In the genomic region with DNA sequence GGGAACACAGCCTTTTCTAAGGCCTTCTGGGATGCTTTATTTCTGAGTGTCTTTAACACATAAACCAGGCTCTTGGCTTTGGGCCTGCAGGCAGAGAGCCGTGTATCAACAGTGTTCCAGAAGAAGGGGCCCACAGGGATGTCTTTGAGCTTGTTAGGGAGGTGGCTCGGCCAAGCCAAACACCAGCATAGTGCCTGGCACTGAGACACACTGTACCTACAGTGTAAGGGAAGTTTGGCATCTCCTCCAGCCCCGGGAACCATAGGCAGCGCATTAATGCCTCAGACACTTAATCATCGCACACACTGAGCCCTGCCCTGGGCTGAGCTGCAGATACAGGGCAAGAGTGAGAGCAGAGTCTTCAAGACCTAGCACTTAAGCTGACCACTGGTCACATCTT, we compare ENCODE assay signal across 16 mouse cellular contexts. TPM values are rescaled to one million over a fixed set of nuclear protein-coding genes. Genes with fewer than 3 reads are reported as not detected.
DNase-seq lines count a peak whose midpoint lies in the region; ATAC-seq and TF ChIP-seq lines count a peak whose summit lies in the region.
"Had no signal": no experiment of that assay in that cellular context is flagged by ENCODE, and none has a peak within 500 bp of the region (broad histone marks: within the 10 kb centered on the region; RNA-seq: fewer than 3 reads in every experiment).

No protein-coding gene starts in this region.

- H3K9me3 ChIP-seq in hindbrain, embryonic 16.5 days (ENCODE audit: control insufficient read depth, low read length): no peaks in the 10 kb centered on the region
- no peaks in the 10 kb centered on the region for H3K9me3 ChIP-seq in hindbrain, embryonic 11.5 days (ENCODE audit: control insufficient read depth, low read length)
- no peaks in the 10 kb centered on the region for H3K9me3 ChIP-seq in embryonic facial prominence, embryonic 14.5 days (ENCODE audit: control insufficient read depth, low read length)
- H3K9me3 ChIP-seq in limb, embryonic 15.5 days: no peaks in the 10 kb centered on the region
- H3K9me3 ChIP-seq: forebrain, embryonic 12.5 days; lung, embryonic 15.5 days had no signal

- no peaks in the 10 kb centered on the region for H3K4me1 ChIP-seq in hindbrain, embryonic 16.5 days (ENCODE audit: control insufficient read depth, insufficient read depth, low read depth, low read length)
- H3K4me1 ChIP-seq in hindbrain, embryonic 11.5 days (replicated peaks; ENCODE audit: control insufficient read depth, insufficient read depth, low read length): no peaks in the 10 kb centered on the region
- no peaks in the 10 kb centered on the region for H3K4me1 ChIP-seq in embryonic facial prominence, embryonic 14.5 days (ENCODE audit: control insufficient read depth, insufficient read depth, low read length)
- H3K4me1 ChIP-seq in limb, embryonic 15.5 days: peaks cover 14% of the 10 kb centered on the region
- H3K4me1 ChIP-seq in thymus, adult 2 months (replicated peaks; ENCODE audit: control insufficient read depth, insufficient read depth, low read length): peaks cover 6% of the 10 kb centered on the region
- H3K4me1 ChIP-seq: forebrain, embryonic 12.5 days; lung, embryonic 15.5 days had no signal

- no peak overlapping the region for H3K9ac ChIP-seq in hindbrain, embryonic 16.5 days (ENCODE audit: low read depth, low read length)
- no peak overlapping the region for H3K9ac ChIP-seq in hindbrain, embryonic 11.5 days (ENCODE audit: low read depth, low read length)
- H3K9ac ChIP-seq in embryonic facial prominence, embryonic 14.5 days (ENCODE audit: low read depth, low read length): no peak overlapping the region
- no peak overlapping the region for H3K9ac ChIP-seq in limb, embryonic 15.5 days
- H3K9ac ChIP-seq: forebrain, embryonic 12.5 days; lung, embryonic 15.5 days had no signal

- H3K4me3 ChIP-seq in hindbrain, embryonic 16.5 days (ENCODE audit: low read length): no peak overlapping the region
- H3K4me3 ChIP-seq in hindbrain, embryonic 11.5 days (ENCODE audit: low read depth, low read length): no peak overlapping the region
- no peak overlapping the region for H3K4me3 ChIP-seq in embryonic facial prominence, embryonic 14.5 days (ENCODE audit: low read depth, low read length)
- H3K4me3 ChIP-seq in limb, embryonic 15.5 days: no peak overlapping the region
- H3K4me3 ChIP-seq in thymus, adult 2 months (ENCODE audit: control insufficient read depth, insufficient read depth, low read length): no peak overlapping the region
- H3K4me3 ChIP-seq: forebrain, embryonic 12.5 days; lung, embryonic 15.5 days had no signal

- 0 out of 2 replicates have a peak, but pooled peaks have one; percentile 24 for ATAC-seq in hindbrain, embryonic 16.5 days
- no peak for ATAC-seq in hindbrain, embryonic 11.5 days (ENCODE audit: low FRiP score)
- ATAC-seq in embryonic facial prominence, embryonic 14.5 days (ENCODE audit: low read depth): 0 out of 2 replicates have a peak, but pooled peaks have one; percentile 18
- ATAC-seq in limb, embryonic 15.5 days (ENCODE audit: insufficient number of reproducible peaks, low FRiP score, low TSS enrichment, low read depth): peak; percentile 76
- ATAC-seq: inflammation-experienced regulatory T-cells, adult 6 months had no signal

- no peaks in the 10 kb centered on the region for H3K36me3 ChIP-seq in hindbrain, embryonic 16.5 days (ENCODE audit: control insufficient read depth, insufficient read depth, low read length)
- no peaks in the 10 kb centered on the region for H3K36me3 ChIP-seq in hindbrain, embryonic 11.5 days (ENCODE audit: control insufficient read depth, insufficient read depth, low read length)
- no peaks in the 10 kb centered on the region for H3K36me3 ChIP-seq in embryonic facial prominence, embryonic 14.5 days (ENCODE audit: control insufficient read depth, insufficient read depth, low read length)
- no peaks in the 10 kb centered on the region for H3K36me3 ChIP-seq in limb, embryonic 15.5 days
- no peaks in the 10 kb centered on the region for H3K36me3 ChIP-seq in thymus, adult 2 months (ENCODE audit: control insufficient read depth, insufficient read depth, low read length)
- H3K36me3 ChIP-seq: forebrain, embryonic 12.5 days; lung, embryonic 15.5 days had no signal

- 60% methylated on average over 5 of the region's 5 CpGs for WGBS in hindbrain, embryonic 16.5 days
- 89% methylated on average over 5 of the region's 5 CpGs for WGBS in hindbrain, embryonic 11.5 days
- 74% methylated on average over 5 of the region's 5 CpGs for WGBS in embryonic facial prominence, embryonic 14.5 days
- 56% methylated on average over 5 of the region's 5 CpGs for WGBS in limb, embryonic 15.5 days
- 92% methylated on average over 5 of the region's 5 CpGs for WGBS in thymus, adult 2 months

- no peak for TF ChIP-seq CTCF in thymus, adult 2 months (IDR thresholded peaks at IDR 0.05; ENCODE audit: borderline replicate concordance, control insufficient read depth, extremely low read depth, insufficient read depth, low read length, poor library complexity)

- TF ChIP-seq POLR2A in thymus, adult 2 months (IDR thresholded peaks at IDR 0.05; ENCODE audit: control insufficient read depth, extremely low read depth, insufficient read depth, low read length, poor library complexity): no peak

- H3K27ac ChIP-seq in hindbrain, embryonic 16.5 days (ENCODE audit: low read depth, low read length): no peak overlapping the region
- no peak overlapping the region for H3K27ac ChIP-seq in hindbrain, embryonic 11.5 days (ENCODE audit: low read depth, low read length)
- no peak overlapping the region for H3K27ac ChIP-seq in embryonic facial prominence, embryonic 14.5 days (replicated peaks; ENCODE audit: low read depth, low read length)
- peak overlapping the region; percentile 71 for H3K27ac ChIP-seq in limb, embryonic 15.5 days
- H3K27ac ChIP-seq in thymus, adult 2 months (ENCODE audit: control insufficient read depth, insufficient read depth, low read length): no peak overlapping the region
- H3K27ac ChIP-seq: forebrain, embryonic 12.5 days; lung, embryonic 15.5 days had no signal

- peaks cover 2% of the 10 kb centered on the region; the same call in 1 of the 2 replicates for H3K27me3 ChIP-seq in hindbrain, embryonic 16.5 days (replicated peaks; ENCODE audit: control insufficient read depth, insufficient read depth, low read length)
- H3K27me3 ChIP-seq in hindbrain, embryonic 11.5 days (ENCODE audit: control insufficient read depth, insufficient read depth, low read length): no peaks in the 10 kb centered on the region
- no peaks in the 10 kb centered on the region for H3K27me3 ChIP-seq in embryonic facial prominence, embryonic 14.5 days (replicated peaks; ENCODE audit: control insufficient read depth, insufficient read depth, low read length)
- H3K27me3 ChIP-seq in limb, embryonic 15.5 days: no peaks in the 10 kb centered on the region
- H3K27me3 ChIP-seq in thymus, adult 2 months (ENCODE audit: control insufficient read depth, insufficient read depth, low read length): no peaks in the 10 kb centered on the region
- H3K27me3 ChIP-seq: lung, embryonic 15.5 days had no signal

- no peak overlapping the region for H3K4me2 ChIP-seq in hindbrain, embryonic 16.5 days (ENCODE audit: low read length)
- no peak overlapping the region for H3K4me2 ChIP-seq in hindbrain, embryonic 11.5 days (replicated peaks; ENCODE audit: low read depth, low read length)
- H3K4me2 ChIP-seq in embryonic facial prominence, embryonic 14.5 days (ENCODE audit: low read depth, low read length): no peak overlapping the region
- H3K4me2 ChIP-seq in limb, embryonic 15.5 days: no peak overlapping the region
- H3K4me2 ChIP-seq: forebrain, embryonic 12.5 days; lung, embryonic 15.5 days had no signal

- peak; percentile 42 for DNase-seq in adrenal gland, postnatal 14 days
- DNase-seq in adrenal gland, adult 2 months: no peak
- DNase-seq in hindbrain, embryonic 11.5 days (ENCODE audit: low spot score): no peak
- DNase-seq in embryonic facial prominence, embryonic 14.5 days (ENCODE audit: low spot score): peak; percentile 50
- no peak for DNase-seq in thymus, adult 2 months
- DNase-seq in right cerebral cortex, postnatal 10 days (ENCODE audit: low spot score in 2 of 2): no peak
- DNase-seq: adrenal gland, adult 8-10 months; cerebellum, adult 9-10 months; heart, adult 18-20 months; layer of hippocampus, adult 9-11 months; right cerebral cortex, postnatal 25 days had no signal

RNA-seq across cellular contexts. Expression of gene 9530068E07Rik, which starts 22.1 kb away (rescaled TPM):
- total RNA-seq in adrenal gland, postnatal 14 days (2021): 137 and 146 TPM in 2 replicates
- 100 to 1,000 TPM; 142 to 144 TPM for total RNA-seq in adrenal gland, adult 2 months (2021)
- 241 and 242 TPM in 2 replicates for polyA plus RNA-seq in adrenal gland, adult 2 months (2012; rRNA removed)
- 136 and 145 TPM in 2 replicates for polyA plus RNA-seq in hindbrain, embryonic 16.5 days (2015; fragmentation: Nextera tagmentation; extraction: Ambion mirVana)
- 171 and 175 TPM in 2 replicates for polyA plus RNA-seq in hindbrain, embryonic 11.5 days (2014; fragmentation: Nextera tagmentation; extraction: Ambion mirVana)
- polyA plus RNA-seq in embryonic facial prominence, embryonic 14.5 days (2014; fragmentation: Nextera tagmentation; extraction: Ambion mirVana): 199 and 218 TPM in 2 replicates
- polyA plus RNA-seq in limb, embryonic 15.5 days (2015; fragmentation: Nextera tagmentation; extraction: Ambion mirVana): 197 and 206 TPM in 2 replicates
- polyA plus RNA-seq in thymus, adult 2 months (2012; rRNA removed): 124 and 127 TPM in 2 replicates

RNA-seq across cellular contexts. Expression of gene Vdac1, which starts 57.7 kb away (rescaled TPM):
- total RNA-seq in adrenal gland, postnatal 14 days (2021): 309 and 313 TPM in 2 replicates
- total RNA-seq in adrenal gland, adult 2 months (2021): 100 to 1,000 TPM; 353 to 458 TPM
- 52.6 and 60.1 TPM in 2 replicates for polyA plus RNA-seq in adrenal gland, adult 2 months (2012; rRNA removed)
- 411 and 440 TPM in 2 replicates for polyA plus RNA-seq in hindbrain, embryonic 16.5 days (2015; fragmentation: Nextera tagmentation; extraction: Ambion mirVana)
- 205 and 221 TPM in 2 replicates for polyA plus RNA-seq in hindbrain, embryonic 11.5 days (2014; fragmentation: Nextera tagmentation; extraction: Ambion mirVana)
- 239 and 240 TPM in 2 replicates for polyA plus RNA-seq in embryonic facial prominence, embryonic 14.5 days (2014; fragmentation: Nextera tagmentation; extraction: Ambion mirVana)
- 280 and 287 TPM in 2 replicates for polyA plus RNA-seq in limb, embryonic 15.5 days (2015; fragmentation: Nextera tagmentation; extraction: Ambion mirVana)
- polyA plus RNA-seq in thymus, adult 2 months (2012; rRNA removed): 64.8 and 70.3 TPM in 2 replicates

Comparison
In these comparisons a context has a peak if more than half of its experiments do, and no peak if none do; other contexts are left out.
1. DNase-seq: peak in adrenal gland, postnatal 14 days (single experiment) and embryonic facial prominence, embryonic 14.5 days (single experiment); none in adrenal gland, adult 2 months (single experiment), hindbrain, embryonic 11.5 days (single experiment), thymus, adult 2 months (single experiment) and right cerebral cortex, postnatal 10 days (0 of 2).